Mouse (Mus musculus): ENCODE data around the gene Pglyrp2.

DNA sequence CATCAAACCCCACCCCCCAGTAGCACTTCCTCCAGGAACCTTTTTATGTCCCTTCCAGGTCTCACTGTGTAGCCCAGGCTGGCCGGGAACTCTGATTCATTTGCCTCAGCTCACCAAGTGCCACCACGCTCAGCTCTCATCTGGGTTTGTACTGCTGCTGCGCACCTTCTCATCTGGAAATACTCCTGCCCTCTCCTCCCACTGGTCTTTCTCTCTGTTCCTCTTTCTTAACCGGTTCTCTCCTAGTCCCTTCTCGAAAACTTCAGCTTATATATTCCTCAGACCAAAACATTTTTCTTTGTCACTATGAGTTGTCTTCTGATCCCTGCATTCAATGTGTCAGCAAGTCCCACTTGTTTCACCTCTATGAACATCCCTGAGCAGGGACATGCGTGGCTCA lies 19.3 kb upstream of the Pglyrp2 start:
- TF ChIP-seq POLR2A (IDR thresholded peaks at IDR 0.05; ENCODE audit: low read depth, low read length) (no peak), CTCF (IDR thresholded peaks at IDR 0.05; ENCODE audit: extremely low read depth, insufficient read depth, insufficient read length, insufficient replicate concordance) (no peak)
